Comparison of ENCODE assay signal across 8 mouse cellular contexts in the genomic region with DNA sequence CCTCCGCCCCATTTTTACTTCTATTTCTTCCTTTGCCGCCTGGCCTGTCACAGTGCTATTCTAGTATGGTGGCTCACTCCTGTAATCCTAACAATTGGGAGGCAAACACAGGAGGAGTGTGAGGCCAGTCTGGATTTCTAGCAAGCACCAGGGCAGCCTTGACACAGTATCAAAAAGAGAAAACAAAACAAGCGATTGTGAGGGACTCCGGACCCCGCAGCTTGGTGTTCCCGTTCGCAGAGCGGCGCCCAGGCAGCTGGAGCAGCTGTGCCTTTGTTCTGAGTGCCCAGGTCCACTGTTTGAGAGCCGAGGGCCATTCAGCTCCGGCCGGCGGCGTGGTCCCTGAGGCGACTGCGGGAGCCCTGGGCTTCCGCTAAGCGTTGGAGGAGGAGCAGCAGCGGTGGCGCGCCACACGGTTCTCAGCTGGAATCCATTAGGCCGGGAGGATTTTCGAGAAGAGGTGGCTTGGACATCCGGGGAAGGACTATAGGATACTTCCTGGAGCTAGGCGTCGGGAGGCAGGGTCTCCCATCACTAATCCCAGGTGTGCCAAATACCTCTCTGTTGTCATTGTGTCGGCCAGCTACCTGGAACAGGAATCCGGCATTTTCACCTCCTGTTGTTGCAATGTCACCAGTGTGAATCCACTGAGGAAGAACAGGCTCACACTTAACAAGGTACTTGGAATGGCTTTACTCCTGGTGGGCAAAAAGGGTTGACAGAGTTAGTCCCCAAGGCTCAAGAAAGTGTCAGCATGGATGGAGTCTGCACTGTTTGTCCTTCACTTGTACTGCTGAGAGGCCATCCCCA. TPM values are rescaled to one million over a fixed set of nuclear protein-coding genes. Genes with fewer than 3 reads are reported as not detected.
A peak's percentile ranks its signal among the peaks of the same experiment; 100 is the strongest.
DNase-seq lines count a peak whose midpoint lies in the region; ATAC-seq lines count a peak whose summit lies in the region.

A gene (plus strand): TSS at position 264 of the 810 bp plus-strand sequence.

- peak within 1 kb of the TSS; percentile 59 for H3K4me2 ChIP-seq in forebrain, embryonic 11.5 days (ENCODE audit: low read depth, low read length, severe bottlenecking)
- peak within 1 kb of the TSS; percentile 81 for H3K4me2 ChIP-seq in heart, embryonic 13.5 days
- H3K4me2 ChIP-seq in kidney, embryonic 16.5 days (replicated peaks; ENCODE audit: low read depth, low read length): peak within 1 kb of the TSS; percentile 77
- H3K4me2 ChIP-seq in midbrain, embryonic 15.5 days: peak within 1 kb of the TSS; percentile 65
- peak within 1 kb of the TSS; percentile 68 for H3K4me2 ChIP-seq in stomach, embryonic 16.5 days (ENCODE audit: low read depth, low read length)

- no peaks in the 10 kb centered on the region for H3K36me3 ChIP-seq in forebrain, embryonic 11.5 days (ENCODE audit: control insufficient read depth, insufficient read depth, low read length)
- peaks cover 3% of the 10 kb centered on the region; the same call in 1 of the 2 replicates for H3K36me3 ChIP-seq in heart, embryonic 13.5 days
- H3K36me3 ChIP-seq in kidney, embryonic 16.5 days (ENCODE audit: insufficient read depth, low read length): 0 out of 2 replicates have a peak, but pooled peaks cover 2% of the 10 kb centered on the region
- no peaks in the 10 kb centered on the region for H3K36me3 ChIP-seq in midbrain, embryonic 15.5 days (replicated peaks)
- no peaks in the 10 kb centered on the region for H3K36me3 ChIP-seq in stomach, embryonic 16.5 days (ENCODE audit: control insufficient read depth, insufficient read depth, low read length)

- H3K4me3 ChIP-seq in forebrain, embryonic 11.5 days (ENCODE audit: low read depth, low read length): peak within 1 kb of the TSS; percentile 25
- peak within 1 kb of the TSS; percentile 60 for H3K4me3 ChIP-seq in heart, embryonic 13.5 days
- H3K4me3 ChIP-seq in kidney, embryonic 16.5 days (ENCODE audit: low read length): peak within 1 kb of the TSS; percentile 58
- peak within 1 kb of the TSS; percentile 45 for H3K4me3 ChIP-seq in midbrain, embryonic 15.5 days
- peak within 1 kb of the TSS; percentile 53 for H3K4me3 ChIP-seq in stomach, embryonic 16.5 days (replicated peaks; ENCODE audit: low read length)

- peak; percentile 58 for DNase-seq in CD4-positive helper T cell, adult 2 months (ENCODE audit: low read depth, low spot score)
- peak; percentile 79 for DNase-seq in brain, adult 2 months (ENCODE audit: low read depth, low spot score)
- peak; percentile 84 for DNase-seq in forebrain, embryonic 11.5 days (ENCODE audit: low spot score)
- peak; percentile 65 for DNase-seq in liver

- H3K27me3 ChIP-seq in forebrain, embryonic 11.5 days (ENCODE audit: control insufficient read depth, insufficient read depth, low read length): no peaks in the 10 kb centered on the region
- H3K27me3 ChIP-seq in heart, embryonic 13.5 days (replicated peaks): no peaks in the 10 kb centered on the region
- H3K27me3 ChIP-seq in kidney, embryonic 16.5 days (ENCODE audit: insufficient read depth, low read length): no peaks in the 10 kb centered on the region
- no peaks in the 10 kb centered on the region for H3K27me3 ChIP-seq in midbrain, embryonic 15.5 days (replicated peaks)
- no peaks in the 10 kb centered on the region for H3K27me3 ChIP-seq in stomach, embryonic 16.5 days (ENCODE audit: control insufficient read depth, insufficient read depth, low read length)

- H3K9me3 ChIP-seq in forebrain, embryonic 11.5 days (ENCODE audit: control insufficient read depth, low read length): no peaks in the 10 kb centered on the region
- no peaks in the 10 kb centered on the region for H3K9me3 ChIP-seq in heart, embryonic 13.5 days
- H3K9me3 ChIP-seq in kidney, embryonic 16.5 days (ENCODE audit: low read length): no peaks in the 10 kb centered on the region
- H3K9me3 ChIP-seq in midbrain, embryonic 15.5 days: no peaks in the 10 kb centered on the region
- H3K9me3 ChIP-seq in stomach, embryonic 16.5 days (replicated peaks; ENCODE audit: control insufficient read depth, low read length): no peaks in the 10 kb centered on the region

- 2% methylated on average over 29 of the region's 29 CpGs for WGBS in forebrain, embryonic 11.5 days
- WGBS in heart, embryonic 13.5 days: 3% methylated on average over 29 of the region's 29 CpGs
- 2% methylated on average over 29 of the region's 29 CpGs for WGBS in kidney, embryonic 16.5 days
- under 1% methylated on average over 29 of the region's 29 CpGs for WGBS in midbrain, embryonic 15.5 days
- WGBS in stomach, embryonic 16.5 days: 2% methylated on average over 29 of the region's 29 CpGs

- peak; percentile 74 for ATAC-seq in forebrain, embryonic 11.5 days (replicated peaks; ENCODE audit: low FRiP score)
- ATAC-seq in heart, embryonic 13.5 days (ENCODE audit: extremely low read depth, insufficient number of reproducible peaks, low FRiP score, low TSS enrichment): peak; percentile 33; the same call in 1 of the 2 replicates
- ATAC-seq in kidney, embryonic 16.5 days (ENCODE audit: low FRiP score, low TSS enrichment): peak; percentile 64
- peak; percentile 27 for ATAC-seq in midbrain, embryonic 15.5 days (replicated peaks)
- ATAC-seq in stomach, embryonic 16.5 days (ENCODE audit: insufficient read depth, low FRiP score): peak; percentile 58; the same call in 1 of the 2 replicates

- peak within 1 kb of the TSS; percentile 67 for H3K27ac ChIP-seq in forebrain, embryonic 11.5 days (ENCODE audit: low read depth, low read length)
- H3K27ac ChIP-seq in heart, embryonic 13.5 days (replicated peaks): peak within 1 kb of the TSS; percentile 90
- peak within 1 kb of the TSS; percentile 87 for H3K27ac ChIP-seq in kidney, embryonic 16.5 days (ENCODE audit: low read length)
- peak within 1 kb of the TSS; percentile 95 for H3K27ac ChIP-seq in midbrain, embryonic 15.5 days
- H3K27ac ChIP-seq in stomach, embryonic 16.5 days (ENCODE audit: low read length): peak within 1 kb of the TSS; percentile 70

- peaks cover 6% of the 10 kb centered on the region; the same call in 1 of the 2 replicates for H3K4me1 ChIP-seq in forebrain, embryonic 11.5 days (replicated peaks; ENCODE audit: control insufficient read depth, insufficient read depth, low read length)
- H3K4me1 ChIP-seq in heart, embryonic 13.5 days: peaks cover 30% of the 10 kb centered on the region
- H3K4me1 ChIP-seq in kidney, embryonic 16.5 days (ENCODE audit: insufficient read depth, low read length): peaks cover 21% of the 10 kb centered on the region
- peaks cover 41% of the 10 kb centered on the region for H3K4me1 ChIP-seq in midbrain, embryonic 15.5 days
- peaks cover 5% of the 10 kb centered on the region for H3K4me1 ChIP-seq in stomach, embryonic 16.5 days (ENCODE audit: control insufficient read depth, insufficient read depth, low read length)

- peak within 1 kb of the TSS; percentile 68 for H3K9ac ChIP-seq in forebrain, embryonic 11.5 days (ENCODE audit: low read length)
- peak within 1 kb of the TSS; percentile 88 for H3K9ac ChIP-seq in heart, embryonic 13.5 days
- peak within 1 kb of the TSS; percentile 91 for H3K9ac ChIP-seq in kidney, embryonic 16.5 days (replicated peaks; ENCODE audit: low read length)
- peak within 1 kb of the TSS; percentile 69 for H3K9ac ChIP-seq in midbrain, embryonic 15.5 days
- peak within 1 kb of the TSS; percentile 79 for H3K9ac ChIP-seq in stomach, embryonic 16.5 days (ENCODE audit: low read length)

RNA-seq across cellular contexts. Expression of the gene that starts here (rescaled TPM):
- polyA plus RNA-seq in forebrain, embryonic 11.5 days (2014; fragmentation: Nextera tagmentation; extraction: Ambion mirVana): 541 and 559 TPM in 2 replicates
- polyA plus RNA-seq in heart, embryonic 13.5 days (2015; fragmentation: Nextera tagmentation; extraction: Ambion mirVana): 319 and 327 TPM in 2 replicates
- 411 and 514 TPM in 2 replicates for polyA plus RNA-seq in kidney, embryonic 16.5 days (2015; fragmentation: Nextera tagmentation; extraction: Ambion mirVana)
- 552 and 579 TPM in 2 replicates for polyA plus RNA-seq in midbrain, embryonic 15.5 days (2015; fragmentation: Nextera tagmentation; extraction: Ambion mirVana)
- polyA plus RNA-seq in stomach, embryonic 16.5 days (2015; fragmentation: Nextera tagmentation; extraction: Ambion mirVana): 334 and 350 TPM in 2 replicates

Comparison
In these comparisons a context has a peak if more than half of its experiments do, and no peak if none do; other contexts are left out.
1. Peak in every context shown above with its lines: DNase-seq, ATAC-seq, H3K4me3 ChIP-seq and H3K27ac ChIP-seq.